Mouse (Mus musculus) MEL (cell line): ENCODE data around the gene Ehbp1. TPM values are rescaled to one million over a fixed set of nuclear protein-coding genes. Genes with fewer than 3 reads are reported as not detected.
A peak's percentile ranks its signal among the peaks of the same experiment; 100 is the strongest.

Experiments
- DNase-seq: peaks from one replicate; pipeline ENCODE4 v3.0.0; 2011; ENCODE audit warnings: low read depth, low spot score
- H3K27ac ChIP-seq: 2 replicates; pipeline ENCODE4 v1.5.1; 2012; ENCODE audit warnings: low read depth, mild to moderate bottlenecking, control low read depth, low read length, moderate library complexity; ENCODE audit not compliant: control insufficient read depth
- H3K27me3 ChIP-seq, 2 experiments: fragments of 150-350 bp in 1 of 2; sonication (generic) in 1 of 2; 2 replicates each; pipeline ENCODE4 v1.6.1; 2012; ENCODE audit warnings: low read length in 2 of 2, mild to moderate bottlenecking in 2 of 2, improper control_type of control experiment in 1 of 2, moderate library complexity in 1 of 2; ENCODE audit not compliant: insufficient read depth in 2 of 2, control insufficient read depth in 1 of 2
- H3K36me3 ChIP-seq, 2 experiments: 2 replicates each; pipeline ENCODE4 v1.6.1; 2012 to 2014; ENCODE audit warnings: low read length in 2 of 2, improper control_type of control experiment in 1 of 2, inconsistent platforms in 1 of 2, mild to moderate bottlenecking in 1 of 2; ENCODE audit not compliant: insufficient read depth in 2 of 2, control insufficient read depth in 1 of 2
- H3K4me1 ChIP-seq, 2 experiments: fragments of 150-350 bp in 1 of 2; sonication (generic) in 1 of 2; 2 replicates each; pipeline ENCODE4 v1.6.1; 2012; ENCODE audit warnings: low read length in 2 of 2, improper control_type of control experiment in 1 of 2, mild to moderate bottlenecking in 1 of 2; ENCODE audit not compliant: insufficient read depth in 2 of 2, control insufficient read depth in 1 of 2
- H3K4me3 ChIP-seq, 2 experiments: fragments of 150-350 bp in 1 of 2; sonication (generic) in 1 of 2; 2 replicates each; pipeline ENCODE4 v1.5.1; 2012; ENCODE audit warnings: low read depth in 2 of 2, low read length in 2 of 2, mild to moderate bottlenecking in 2 of 2, moderate library complexity in 2 of 2, control low read depth in 1 of 2, improper control_type of control experiment in 1 of 2; ENCODE audit not compliant: control insufficient read depth in 1 of 2, insufficient read depth in 1 of 2
- H3K79me2 ChIP-seq: 2 replicates; pipeline ENCODE4 v1.6.1; 2012; ENCODE audit warnings: mild to moderate bottlenecking, low read length, moderate library complexity; ENCODE audit not compliant: control insufficient read depth, poor library complexity, insufficient read depth
- H3K9ac ChIP-seq: 2 replicates; pipeline ENCODE4 v1.6.1; 2012; ENCODE audit warnings: low read depth, mild to moderate bottlenecking, control low read depth, low read length, moderate library complexity; ENCODE audit not compliant: control insufficient read depth, poor library complexity, severe bottlenecking
- H3K9me3 ChIP-seq: fragments of 150-350 bp; sonication (generic); replicated peaks from 2 replicates; pipeline ENCODE4 v1.6.1; 2012; ENCODE audit warnings: mild to moderate bottlenecking, low read length, improper control_type of control experiment, moderate library complexity; ENCODE audit not compliant: insufficient read depth
- BHLHE40 ChIP-seq: IDR thresholded peaks from 2 replicates; pipeline ENCODE4 v1.6.1; 2012; ENCODE audit warnings: low read depth, mild to moderate bottlenecking, inconsistent platforms, low read length, improper control_type of control experiment, borderline replicate concordance
- EP300 ChIP-seq, 2 experiments: IDR thresholded peaks; 2 replicates each; pipeline ENCODE4 v1.6.1; 2011; ENCODE audit warnings: improper control_type of control experiment in 2 of 2, low read length in 2 of 2, low read depth in 1 of 2, mild to moderate bottlenecking in 1 of 2
- HCFC1 ChIP-seq: IDR thresholded peaks from 2 replicates; pipeline ENCODE4 v1.6.1; 2012; ENCODE audit warnings: low read depth, mild to moderate bottlenecking, inconsistent platforms, low read length, improper control_type of control experiment, moderate library complexity
- JUND ChIP-seq: IDR thresholded peaks from 2 replicates; pipeline ENCODE4 v1.6.1; 2011; ENCODE audit warnings: low read depth, mild to moderate bottlenecking, improper control_type of control experiment, low read length
- KAT2A ChIP-seq: conservative IDR thresholded peaks from 2 replicates; pipeline ENCODE4 v1.6.1; 2012; ENCODE audit warnings: low read depth, low read length, improper control_type of control experiment, inconsistent platforms
- MAFK ChIP-seq: IDR thresholded peaks from 2 replicates; pipeline ENCODE4 v1.6.1; 2011; ENCODE audit warnings: low read depth, mild to moderate bottlenecking, low read length, improper control_type of control experiment, borderline replicate concordance
- MXI1 ChIP-seq: IDR thresholded peaks from 2 replicates; pipeline ENCODE4 v1.6.1; 2011; ENCODE audit warnings: mild to moderate bottlenecking, low read depth, low read length, improper control_type of control experiment
- MYB ChIP-seq: IDR thresholded peaks from 2 replicates; pipeline ENCODE4 v1.6.1; 2011; ENCODE audit warnings: mild to moderate bottlenecking, low read depth, low read length, improper control_type of control experiment
- MYC ChIP-seq: IDR thresholded peaks from 2 replicates; pipeline ENCODE4 v1.6.1; 2011; ENCODE audit warnings: low read depth, mild to moderate bottlenecking, low read length, improper control_type of control experiment, moderate library complexity
- NELFE ChIP-seq: IDR thresholded peaks from 2 replicates; pipeline ENCODE4 v1.6.1; 2011; ENCODE audit warnings: low read depth, low read length, improper control_type of control experiment
- POLR2AphosphoS2 ChIP-seq: IDR thresholded peaks from 2 replicates; pipeline ENCODE4 v1.6.1; 2011; ENCODE audit warnings: low read length, improper control_type of control experiment
- POLR2AphosphoS5 ChIP-seq: IDR thresholded peaks from 2 replicates; pipeline ENCODE4 v1.6.1; 2012; ENCODE audit warnings: low read depth, borderline replicate concordance, mild to moderate bottlenecking, inconsistent platforms, low read length, moderate library complexity, mixed read lengths
- RCOR1 ChIP-seq: IDR thresholded peaks from 2 replicates; pipeline ENCODE4 v1.6.1; 2012; ENCODE audit warnings: low read depth, mild to moderate bottlenecking, inconsistent platforms, low read length, improper control_type of control experiment
- SIN3A ChIP-seq: IDR thresholded peaks from 2 replicates; pipeline ENCODE4 v1.6.1; 2012; ENCODE audit warnings: low read length, improper control_type of control experiment, inconsistent platforms
- UBTF ChIP-seq: IDR thresholded peaks from 2 replicates; pipeline ENCODE4 v1.6.1; 2012; ENCODE audit warnings: low read depth, mild to moderate bottlenecking, inconsistent platforms, low read length, improper control_type of control experiment, moderate library complexity, borderline replicate concordance; ENCODE audit not compliant: insufficient read depth
- USF1 ChIP-seq: IDR thresholded peaks from 2 replicates; pipeline ENCODE4 v1.6.1; 2014; ENCODE audit warnings: low read depth, mild to moderate bottlenecking, inconsistent platforms, low read length, improper control_type of control experiment, moderate library complexity
- ZC3H11A ChIP-seq: IDR thresholded peaks from 2 replicates; pipeline ENCODE4 v1.6.1; 2012; ENCODE audit warnings: low read depth, mild to moderate bottlenecking, inconsistent platforms, low read length, improper control_type of control experiment
- ZKSCAN1 ChIP-seq: IDR thresholded peaks from 2 replicates; pipeline ENCODE4 v1.6.1; 2012; ENCODE audit warnings: low read depth, mild to moderate bottlenecking, inconsistent platforms, low read length, improper control_type of control experiment, moderate library complexity
- polyA plus RNA-seq, 2 experiments: library from polyadenylated mRNA; stranded (reverse) in 1 of 2; unstranded in 1 of 2; fragments of >175 nt in 1 of 2; fragments of >200 nt in 1 of 2; gene quantifications; 2 replicates each; pipeline versions ENCODE4 v1.2.1 to v1.2.4; 2012; ENCODE audit warnings: low replicate concordance in 2 of 2, low read depth in 1 of 2; ENCODE audit not compliant: insufficient read length in 2 of 2, insufficient read depth in 1 of 2, missing spikeins in 1 of 2
- total RNA-seq: library from RNA; depleted of rRNA; stranded (reverse); fragments of 300-350 nt; gene quantifications from 2 replicates; pipeline ENCODE4 v1.2.3, GENCODE M21; 2012

Gene Ehbp1
- total and polyA plus RNA-seq, 3 experiments: 3.6 to 3.7 TPM; not detected in 1

DNA sequence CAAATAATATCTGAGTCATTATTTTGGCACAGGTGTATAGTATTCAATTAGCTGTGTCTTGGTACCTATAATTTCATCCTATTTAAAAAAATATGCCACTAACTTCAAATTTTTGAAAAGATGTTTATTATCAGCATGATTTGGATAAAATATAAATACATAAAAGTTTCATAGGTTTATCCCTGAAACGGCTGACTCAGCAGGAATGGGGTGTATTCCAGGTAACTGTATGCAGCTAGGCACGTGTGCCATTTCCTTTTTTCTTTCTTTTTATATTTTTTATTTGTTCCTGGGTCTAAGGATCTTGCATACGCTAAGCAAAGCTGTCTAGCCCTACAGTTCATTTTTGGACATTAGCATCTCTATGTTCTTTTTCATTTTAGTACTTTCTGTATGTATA is 223.2 kb downstream of the Ehbp1 start:
- TF ChIP-seq RCOR1 (no peak), MAFK (peak; percentile 84; the same call in 1 of the 2 replicates)
- TF ChIP-seq, all 39 proteins: peak for 1
- Histone ChIP-seq H3K27ac (no peak overlapping the region), H3K36me3 (peaks cover 0 to 3% of the 10 kb centered on the region in 2 experiments; a peak in 2 of 4 replicates), H3K27me3 (no peaks in the 10 kb centered on the region), H3K79me2 (no peaks in the 10 kb centered on the region), H3K9ac (no peak overlapping the region), H3K4me1 (no peaks in the 10 kb centered on the region), H3K4me3 (no peak overlapping the region), H3K9me3 (no peaks in the 10 kb centered on the region)
- DNase-seq: no peak

DNA sequence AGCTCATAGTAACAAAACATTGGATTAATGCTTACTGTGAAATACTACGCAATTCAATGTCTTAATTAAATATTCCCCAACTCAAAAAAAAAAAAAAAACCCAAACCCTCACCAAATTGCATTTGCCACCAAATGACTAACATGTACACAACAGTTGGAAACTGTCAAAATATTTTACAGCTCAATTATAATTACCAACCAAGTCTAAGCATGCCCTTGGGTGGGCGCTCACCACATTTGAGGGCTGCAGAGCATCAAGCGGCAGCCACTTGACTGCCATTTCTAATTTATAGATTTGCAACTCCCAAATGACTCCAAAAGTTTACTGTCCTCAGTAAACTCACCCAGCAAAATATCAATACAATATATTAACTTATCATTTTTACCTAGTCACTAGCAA is 229.9 kb downstream of the Ehbp1 start:
- no peak overlapping the region for H3K9ac ChIP-seq
- H3K9me3 ChIP-seq: no peaks in the 10 kb centered on the region
- H3K4me3 ChIP-seq: no peak overlapping the region
- TF ChIP-seq POLR2AphosphoS5 (no peak), NELFE (no peak), MYC (no peak), MXI1 (no peak), HCFC1 (no peak), JUND (no peak), ZKSCAN1 (no peak), MAFK (no peak), EP300 (IDR thresholded peaks at IDR 0.05; ENCODE audit: low read depth in 1 of 2, low read length in 2 of 2) (no peak)
- no peaks in the 10 kb centered on the region for H3K27me3 ChIP-seq
- H3K36me3 ChIP-seq: no peaks in the 10 kb centered on the region
- DNase-seq: no peak
- H3K27ac ChIP-seq: no peak overlapping the region
- H3K79me2 ChIP-seq: no peaks in the 10 kb centered on the region
- no peaks in the 10 kb centered on the region for H3K4me1 ChIP-seq

DNA sequence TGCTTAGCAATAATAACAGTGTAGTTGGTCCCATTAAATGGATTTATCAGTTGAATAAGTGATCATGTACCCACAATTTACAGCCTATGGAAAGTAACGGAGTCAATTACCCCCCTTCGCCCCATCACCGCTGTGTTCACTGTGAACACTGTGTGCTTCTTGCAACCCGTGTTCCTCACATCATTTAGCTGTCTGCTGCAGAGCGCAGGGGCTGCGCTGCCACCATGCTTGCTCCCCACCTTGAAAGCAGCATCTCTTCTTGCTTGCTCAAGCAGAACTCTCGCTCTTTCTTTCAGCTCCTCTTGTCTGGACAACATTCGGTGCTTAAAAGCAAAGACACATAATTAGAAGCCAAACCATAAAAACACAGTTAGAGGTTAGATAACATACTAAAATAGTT is 252.7 kb downstream of the Ehbp1 start:
- TF ChIP-seq UBTF (no peak), KAT2A (no peak), SIN3A (no peak), ZC3H11A (no peak), USF1 (no peak), POLR2AphosphoS2 (no peak), BHLHE40 (no peak), RCOR1 (no peak), MAFK (no peak), MYB (no peak)
- DNase-seq: no peak
- no peak overlapping the region for H3K4me3 ChIP-seq
- H3K9me3 ChIP-seq: no peaks in the 10 kb centered on the region
- no peaks in the 10 kb centered on the region for H3K4me1 ChIP-seq
- no peaks in the 10 kb centered on the region for H3K36me3 ChIP-seq
- H3K9ac ChIP-seq: no peak overlapping the region
- no peak overlapping the region for H3K27ac ChIP-seq
- H3K79me2 ChIP-seq: no peaks in the 10 kb centered on the region
- H3K27me3 ChIP-seq: no peaks in the 10 kb centered on the region
